Mouse (Mus musculus) CH12.LX (cell line): ENCODE results near the gene Clrn2. TPM values are rescaled to one million over a fixed set of nuclear protein-coding genes. Genes with fewer than 3 reads are reported as not detected.
A peak's percentile ranks its signal among the peaks of the same experiment; 100 is the strongest.

ENCODE experiments used
- DNase-seq: peaks from one replicate; pipeline ENCODE4 v3.0.0-alpha.2; 2013; ENCODE audit errors: extremely low read depth
- H3K27ac ChIP-seq: 2 replicates; pipeline ENCODE4 v1.5.1; 2012; ENCODE audit warnings: low read depth, mild to moderate bottlenecking, control low read depth, moderate library complexity; ENCODE audit not compliant: insufficient read depth
- H3K27me3 ChIP-seq: replicated peaks from 2 replicates; pipeline ENCODE3; 2012; ENCODE audit warnings: inconsistent platforms
- H3K36me3 ChIP-seq, 2 experiments: replicated peaks in 1 of 2; 2 replicates each; pipeline versions ENCODE3 to v1.6.1; 2012; ENCODE audit warnings: inconsistent platforms in 1 of 2, low read length in 1 of 2, mild to moderate bottlenecking in 1 of 2, mixed read lengths in 1 of 2, moderate library complexity in 1 of 2; ENCODE audit not compliant: control insufficient read depth in 1 of 2, insufficient read depth in 1 of 2
- H3K4me1 ChIP-seq, 2 experiments: 2 replicates each; pipeline ENCODE4 v1.6.1; 2012; ENCODE audit warnings: inconsistent platforms in 1 of 2, moderate library complexity in 1 of 2; ENCODE audit not compliant: insufficient read depth in 2 of 2, control insufficient read depth in 1 of 2
- H3K4me2 ChIP-seq: 2 replicates; pipeline ENCODE4 v1.6.1; 2012; ENCODE audit warnings: low read depth, mild to moderate bottlenecking, control low read depth; ENCODE audit not compliant: poor library complexity, insufficient read depth, severe bottlenecking
- H3K4me3 ChIP-seq, 3 experiments: fragments of 150-350 bp in 1 of 3; sonication (generic) in 1 of 3; replicated peaks in 1 of 3; 2 replicates each; pipeline versions ENCODE3 to v1.5.1; 2011 to 2012; ENCODE audit warnings: low read depth in 2 of 3, low read length in 2 of 3, mild to moderate bottlenecking in 2 of 3, moderate library complexity in 2 of 3, control low read depth in 1 of 3, improper control_type of control experiment in 1 of 3, inconsistent platforms in 1 of 3, mixed read lengths in 1 of 3; ENCODE audit not compliant: poor library complexity in 1 of 3
- H3K79me2 ChIP-seq: replicated peaks from 2 replicates; pipeline ENCODE4 v1.6.1; 2012; ENCODE audit warnings: mild to moderate bottlenecking, moderate library complexity; ENCODE audit not compliant: control insufficient read depth, poor library complexity, insufficient read depth, severe bottlenecking; ENCODE audit errors: extremely low read depth
- H3K9ac ChIP-seq: 2 replicates; pipeline ENCODE4 v1.6.1; 2012; ENCODE audit warnings: low read depth, mild to moderate bottlenecking, control low read depth, moderate library complexity; ENCODE audit not compliant: insufficient read depth
- H3K9me3 ChIP-seq: replicated peaks from 2 replicates; pipeline ENCODE3; 2012; ENCODE audit warnings: low read length, inconsistent platforms, mixed read lengths
- CTCF ChIP-seq, 2 experiments: IDR thresholded peaks in 1 of 2; conservative IDR thresholded peaks in 1 of 2; 2 replicates each; pipeline ENCODE4 v1.5.1; 2011 to 2012; ENCODE audit warnings: low read depth in 2 of 2, low read length in 2 of 2, improper control_type of control experiment in 1 of 2, inconsistent platforms in 1 of 2, mild to moderate bottlenecking in 1 of 2, moderate library complexity in 1 of 2
- GABPA ChIP-seq: IDR thresholded peaks from 2 replicates; pipeline ENCODE4 v1.6.1; 2012; ENCODE audit warnings: low read depth, low read length, improper control_type of control experiment, inconsistent platforms; ENCODE audit not compliant: insufficient replicate concordance
- HCFC1 ChIP-seq: IDR thresholded peaks from 2 replicates; pipeline ENCODE4 v1.6.1; 2012; ENCODE audit warnings: low read depth, mild to moderate bottlenecking, inconsistent platforms, low read length, improper control_type of control experiment
- MAFK ChIP-seq: IDR thresholded peaks from 2 replicates; pipeline ENCODE4 v1.6.1; 2011; ENCODE audit warnings: low read length, improper control_type of control experiment; ENCODE audit not compliant: insufficient replicate concordance
- MAX ChIP-seq: IDR thresholded peaks from 2 replicates; pipeline ENCODE4 v1.6.1; 2011; ENCODE audit warnings: low read length, improper control_type of control experiment
- MAZ ChIP-seq: IDR thresholded peaks from 2 replicates; pipeline ENCODE4 v1.6.1; 2012; ENCODE audit warnings: low read depth, mild to moderate bottlenecking, inconsistent platforms, low read length, improper control_type of control experiment, moderate library complexity
- MYC ChIP-seq: IDR thresholded peaks from 2 replicates; pipeline ENCODE4 v1.6.1; 2011; ENCODE audit warnings: low read depth, mild to moderate bottlenecking, improper control_type of control experiment, low read length
- NELFE ChIP-seq: IDR thresholded peaks from 2 replicates; pipeline ENCODE4 v1.6.1; 2011; ENCODE audit warnings: low read depth, low read length, improper control_type of control experiment
- POLR2AphosphoS2 ChIP-seq: IDR thresholded peaks from 2 replicates; pipeline ENCODE4 v1.6.1; 2011; ENCODE audit warnings: low read depth, low read length, improper control_type of control experiment
- RAD21 ChIP-seq: IDR thresholded peaks from 2 replicates; pipeline ENCODE4 v1.6.1; 2011; ENCODE audit warnings: low read depth, mild to moderate bottlenecking, low read length, improper control_type of control experiment, moderate library complexity
- RCOR1 ChIP-seq: conservative IDR thresholded peaks from 2 replicates; pipeline ENCODE4 v1.6.1; 2012; ENCODE audit warnings: low read depth, mild to moderate bottlenecking, inconsistent platforms, low read length, improper control_type of control experiment
- SIN3A ChIP-seq: IDR thresholded peaks from 2 replicates; pipeline ENCODE4 v1.6.1; 2012; ENCODE audit warnings: low read length, improper control_type of control experiment, inconsistent platforms
- SMC3 ChIP-seq: IDR thresholded peaks from 2 replicates; pipeline ENCODE4 v1.6.1; 2011; ENCODE audit warnings: low read depth, low read length, improper control_type of control experiment
- TBP ChIP-seq: conservative IDR thresholded peaks from 2 replicates; pipeline ENCODE4 v1.6.1; 2011; ENCODE audit warnings: low read depth, low read length, improper control_type of control experiment
- USF1 ChIP-seq: IDR thresholded peaks from 2 replicates; pipeline ENCODE4 v1.6.1; 2014; ENCODE audit warnings: low read depth, mild to moderate bottlenecking, inconsistent platforms, low read length, improper control_type of control experiment
- ZC3H11A ChIP-seq: IDR thresholded peaks from 2 replicates; pipeline ENCODE4 v1.6.1; 2012; ENCODE audit warnings: low read depth, mild to moderate bottlenecking, inconsistent platforms, low read length, improper control_type of control experiment
- ZNF384 ChIP-seq: IDR thresholded peaks from 2 replicates; pipeline ENCODE4 v1.6.1; 2012; ENCODE audit warnings: low read depth, low read length, improper control_type of control experiment, inconsistent platforms
- dilution Hi-C: fragments of 300-500 bp; cut with MboI; formaldehyde crosslinking; loops from 2 replicates; pipeline ENCODE4 v1.14.3; 2020; ENCODE audit warnings: low sequenced_read_pairs; ENCODE audit not compliant: extremely low pct_unique_long_range_greater_than_20kb, extremely low pct_ligation_motif_present
- in situ Hi-C: fragments of 300-500 bp; cut with MboI; formaldehyde crosslinking; loops from 3 replicates; pipeline ENCODE4 v1.14.3; 2019; ENCODE audit warnings: low sequenced_read_pairs, low pct_ligation_motif_present, low pct_unique_long_range_greater_than_20kb, mixed read lengths
- polyA plus RNA-seq: library from polyadenylated mRNA; unstranded; fragments of >175 nt; gene quantifications from 2 replicates; pipeline ENCODE4 v1.2.1, GENCODE M21; 2012; ENCODE audit warnings: low read depth; ENCODE audit not compliant: insufficient read length
- total RNA-seq, 2 experiments: library from RNA; depleted of rRNA; stranded (reverse); fragments of 300-350 nt in 1 of 2; fragments of >200 nt in 1 of 2; gene quantifications; 2 replicates each; pipeline ENCODE4 v1.2.3; 2012 to 2014

Gene Clrn2
- total and polyA plus RNA-seq, 3 experiments: not detected

DNA sequence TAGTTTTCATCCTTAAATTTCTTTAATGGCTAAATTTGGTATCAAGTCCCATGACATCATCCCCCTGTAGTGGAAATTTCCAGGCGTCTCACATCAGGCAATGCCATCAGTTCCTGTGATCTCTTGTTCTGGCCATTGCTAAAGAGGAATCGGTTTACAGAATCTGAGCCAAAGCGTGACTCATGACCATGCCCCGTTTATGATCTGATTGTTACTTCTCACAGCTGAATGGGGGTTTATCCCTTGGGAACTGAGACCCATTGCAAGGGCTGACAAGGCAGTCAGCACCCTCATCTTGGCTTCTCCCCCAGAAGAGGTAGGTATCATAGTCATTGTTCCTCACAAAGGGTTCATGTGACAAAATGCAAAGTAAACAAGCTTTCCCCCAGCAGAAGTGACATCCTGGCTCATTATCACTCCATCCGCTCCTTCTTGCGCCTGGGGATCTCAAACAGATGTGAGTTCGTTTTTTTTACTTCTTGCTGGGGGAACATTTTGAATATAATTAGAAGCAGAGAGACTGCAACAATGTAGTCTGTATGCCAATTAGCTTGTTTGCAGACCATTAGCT, 19.4 kb downstream of the Clrn2 start:
- Histone ChIP-seq H3K4me3 (no peak overlapping the region), H3K4me2 (no peak overlapping the region), H3K4me1 (peaks cover 7 to 8% of the 10 kb centered on the region in 2 experiments), H3K79me2 (no peaks in the 10 kb centered on the region), H3K27ac (no peak overlapping the region), H3K27me3 (no peaks in the 10 kb centered on the region), H3K9me3 (no peaks in the 10 kb centered on the region), H3K9ac (no peak overlapping the region), H3K36me3 (no peaks in the 10 kb centered on the region)
- in situ Hi-C loops: loop anchor here (10.0 to 25.0 kb wide), 2 partner anchors 192 to 864 kb away; partner anchors contain the start of gene Ncapg
- DNase-seq: no peak
- TF ChIP-seq TBP (no peak), MAZ (no peak), SIN3A (no peak), USF1 (no peak)
- dilution Hi-C loops: no loop called here

DNA sequence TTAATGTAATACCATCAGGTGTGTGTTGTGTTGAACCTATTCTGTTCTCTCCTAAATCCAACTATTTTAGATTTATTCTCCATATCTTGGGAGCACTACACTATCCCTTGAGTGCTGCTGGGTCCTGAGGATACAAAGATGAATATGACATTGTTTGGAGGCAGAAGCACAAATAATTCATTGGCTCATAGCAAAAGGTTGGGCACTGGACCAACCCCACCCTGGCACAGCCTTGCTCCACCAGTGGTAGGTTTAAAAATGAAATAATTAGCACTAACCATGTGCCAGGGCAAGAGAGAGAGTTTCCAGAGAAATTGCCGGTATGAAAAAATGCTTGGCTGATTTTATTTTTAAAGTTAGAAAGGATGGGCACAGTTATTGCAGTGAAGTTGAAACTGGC, 20.0 kb downstream of the Clrn2 start:
- no peaks in the 10 kb centered on the region for H3K79me2 ChIP-seq
- in situ Hi-C loops (loop anchor here (10.0 to 25.0 kb wide), 2 partner anchors 191 to 864 kb away; partner anchors contain the start of gene Ncapg), dilution Hi-C loops (no loop called here)
- H3K36me3 ChIP-seq: no peaks in the 10 kb centered on the region
- H3K9me3 ChIP-seq: no peaks in the 10 kb centered on the region
- H3K27ac ChIP-seq: no peak overlapping the region
- no peak overlapping the region for H3K4me2 ChIP-seq
- peaks cover 7 to 8% of the 10 kb centered on the region in 2 experiments for H3K4me1 ChIP-seq
- no peak overlapping the region for H3K9ac ChIP-seq
- no peak overlapping the region for H3K4me3 ChIP-seq
- no peaks in the 10 kb centered on the region for H3K27me3 ChIP-seq
- TF ChIP-seq NELFE (no peak), MAX (no peak), RCOR1 (no peak), ZNF384 (no peak), TBP (no peak), POLR2AphosphoS2 (no peak), HCFC1 (no peak)
- TF ChIP-seq, all 38 proteins: peak for 0
- DNase-seq: no peak

DNA sequence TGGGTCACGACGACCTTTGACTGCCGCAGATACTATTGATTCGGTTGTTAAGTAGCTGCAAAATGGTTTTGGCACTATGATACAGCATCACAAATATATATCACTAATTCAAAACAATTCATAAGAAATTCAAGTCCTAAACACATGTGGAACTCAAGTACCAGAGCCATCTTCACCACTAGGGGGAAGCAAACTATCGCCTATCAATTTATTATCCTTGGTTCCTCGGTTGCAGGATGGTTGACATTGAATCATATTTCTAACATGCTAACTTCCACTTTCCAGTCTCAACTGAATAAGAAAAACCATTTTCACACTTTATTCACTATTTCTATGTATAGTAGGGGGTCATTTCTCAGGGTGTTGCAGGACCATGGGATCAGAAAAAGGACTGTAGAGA, 20.7 kb downstream of the Clrn2 start:
- no peaks in the 10 kb centered on the region for H3K36me3 ChIP-seq
- H3K4me1 ChIP-seq: peaks cover 7 to 8% of the 10 kb centered on the region in 2 experiments
- DNase-seq: peak; percentile 77
- no peaks in the 10 kb centered on the region for H3K27me3 ChIP-seq
- no peaks in the 10 kb centered on the region for H3K9me3 ChIP-seq
- H3K79me2 ChIP-seq: no peaks in the 10 kb centered on the region
- no peak overlapping the region for H3K9ac ChIP-seq
- in situ Hi-C loops: loop anchor here (10.0 to 25.0 kb wide), 2 partner anchors 191 to 863 kb away; partner anchors contain the start of gene Ncapg
- TF ChIP-seq GABPA (no peak), MAFK (no peak), ZC3H11A (peak; percentile 38), CTCF (conservative IDR thresholded peaks at IDR 0.05 in 1 of 2, IDR thresholded peaks at IDR 0.05 in 1 of 2; ENCODE audit: low read depth in 2 of 2, low read length in 2 of 2) (peak; percentile 63 to 88), SMC3 (peak; percentile 71), ZNF384 (no peak), RAD21 (peak; percentile 94), MYC (peak; percentile 84)
- TF ChIP-seq, all 38 proteins: peak for 5
- Histone ChIP-seq H3K27ac (no peak overlapping the region), H3K4me3 (no peak overlapping the region), H3K4me2 (peak overlapping the region; percentile 36; the same call in 1 of the 2 replicates)
- dilution Hi-C loops: no loop called here
